Mouse (Mus musculus): ENCODE results near the gene Atf6. TPM values are rescaled to one million over a fixed set of nuclear protein-coding genes. Genes with fewer than 3 reads are reported as not detected.
A peak's percentile ranks its signal among the peaks of the same experiment; 100 is the strongest.

Gene Atf6
- polyA plus RNA-seq, 1 experiment from 2014 or later: 9.2 TPM

DNA sequence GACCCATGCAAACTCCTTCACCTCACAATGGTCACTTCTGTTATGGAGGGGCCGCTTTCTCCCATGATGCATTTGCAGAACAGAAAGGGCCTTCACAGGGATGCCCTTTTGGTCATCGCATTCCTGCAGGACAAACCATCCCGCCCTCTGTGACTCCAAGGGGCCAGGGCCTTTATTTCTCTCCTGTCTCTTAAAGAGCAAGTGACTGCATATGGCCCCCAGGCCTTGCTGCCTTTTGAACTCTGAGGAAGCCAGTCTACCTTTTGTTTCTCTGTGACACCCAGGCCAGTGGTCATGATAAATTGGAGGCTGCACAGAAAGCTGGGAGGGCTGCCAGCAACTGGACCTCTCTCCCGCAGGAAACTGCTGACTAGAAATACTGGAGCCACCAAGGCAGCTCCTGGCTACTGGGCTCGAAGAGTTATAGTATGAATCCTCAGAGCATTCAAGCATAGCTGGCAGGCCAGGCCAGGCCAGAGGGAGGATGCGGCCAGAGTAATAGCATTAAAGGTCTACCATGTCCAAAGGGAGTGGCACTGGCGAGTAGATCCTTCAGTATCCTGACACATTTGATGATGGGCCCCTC, 169.7 kb downstream of the Atf6 start:
- Histone ChIP-seq H3K9me3 (replicated peaks) (no peaks in the 10 kb centered on the region), H3K9ac (no peak overlapping the region), H3K27ac (no peak overlapping the region), H3K4me1 (peaks cover 17% of the 10 kb centered on the region), H3K4me2 (no peak overlapping the region), H3K36me3 (no peaks in the 10 kb centered on the region), H3K27me3 (no peaks in the 10 kb centered on the region), H3K4me3 (replicated peaks) (no peak overlapping the region)
- 47% methylated on average over 7 of the region's 7 CpGs for WGBS
- peak; percentile 64 for ATAC-seq (replicated peaks; ENCODE audit: low FRiP score)

DNA sequence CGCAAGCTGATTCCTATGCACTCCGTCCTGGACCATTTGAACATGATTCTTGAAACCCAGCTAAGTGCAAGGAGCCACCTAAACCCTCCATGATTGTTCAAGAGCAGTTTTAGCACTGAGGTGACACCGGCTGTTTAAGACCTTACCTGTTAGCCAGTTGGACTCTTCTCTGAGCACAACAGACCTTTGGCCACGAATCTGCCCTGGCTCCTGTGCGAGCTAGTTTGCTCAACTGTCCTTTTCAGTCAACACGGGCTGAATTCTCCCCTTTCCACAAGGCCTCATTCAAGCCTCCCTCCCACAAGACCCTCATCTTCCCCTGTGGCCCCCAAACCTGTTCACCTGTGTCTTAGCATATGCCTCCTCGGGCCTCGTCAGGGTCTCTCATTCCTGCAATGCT, 170.6 kb downstream of the Atf6 start:
- Histone ChIP-seq H3K4me1 (peaks cover 17% of the 10 kb centered on the region), H3K4me2 (no peak overlapping the region), H3K9me3 (replicated peaks) (no peaks in the 10 kb centered on the region), H3K27ac (no peak overlapping the region), H3K36me3 (no peaks in the 10 kb centered on the region), H3K27me3 (no peaks in the 10 kb centered on the region), H3K9ac (no peak overlapping the region), H3K4me3 (replicated peaks) (no peak overlapping the region)
- 96% methylated on average over 8 of the region's 8 CpGs for WGBS
- no peak for ATAC-seq (replicated peaks; ENCODE audit: low FRiP score)

DNA sequence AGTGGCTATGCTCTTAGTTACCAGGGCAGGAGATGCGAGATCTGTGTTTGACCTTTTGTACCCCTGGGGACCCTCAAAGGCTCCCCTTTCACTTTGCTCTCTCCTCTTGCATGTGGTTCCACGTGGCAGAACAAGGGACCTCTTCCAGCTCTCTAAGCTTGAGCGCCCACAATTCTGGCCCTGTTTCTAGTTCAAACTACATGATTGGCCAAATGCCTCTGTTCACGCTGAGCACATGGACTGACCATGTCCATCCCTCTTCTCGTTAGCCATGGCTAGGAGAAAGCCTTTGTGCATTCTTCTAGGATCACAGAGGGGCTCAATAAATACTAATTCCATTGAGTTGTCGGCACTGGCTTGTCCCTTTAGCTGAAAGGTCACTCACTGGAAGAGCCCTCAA, 172.2 kb downstream of the Atf6 start:
- no peak overlapping the region for H3K9ac ChIP-seq
- H3K9me3 ChIP-seq (replicated peaks): no peaks in the 10 kb centered on the region
- H3K4me2 ChIP-seq: no peak overlapping the region
- H3K4me1 ChIP-seq: peaks cover 17% of the 10 kb centered on the region
- ATAC-seq (replicated peaks; ENCODE audit: low FRiP score): no peak
- no peaks in the 10 kb centered on the region for H3K27me3 ChIP-seq
- no peaks in the 10 kb centered on the region for H3K36me3 ChIP-seq
- 59% methylated on average over 6 of the region's 6 CpGs for WGBS
- no peak overlapping the region for H3K27ac ChIP-seq
- H3K4me3 ChIP-seq (replicated peaks): no peak overlapping the region

DNA sequence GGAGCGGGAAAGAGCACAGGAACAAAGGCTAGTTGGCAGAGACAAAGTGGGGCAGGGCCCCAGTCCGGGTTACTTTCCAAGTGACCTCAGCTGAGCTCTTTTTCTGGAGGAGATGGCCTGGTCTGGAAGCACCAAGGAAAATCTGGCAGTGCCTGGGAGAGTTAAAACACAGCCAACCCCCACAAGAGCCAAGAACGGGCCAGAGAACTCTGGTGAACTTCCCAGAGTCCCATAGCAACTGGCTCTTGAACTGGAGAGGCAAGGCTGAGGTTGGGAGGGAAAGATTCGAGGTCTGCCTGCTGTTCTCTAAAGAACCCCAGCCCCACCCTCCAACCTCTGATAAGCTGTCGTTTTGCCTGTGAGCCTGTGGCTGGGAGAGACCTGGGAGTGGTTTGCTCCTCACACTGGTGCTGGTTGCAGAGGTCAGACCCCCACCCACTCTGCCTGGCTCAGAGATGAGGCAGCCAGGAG, 172.7 kb downstream of the Atf6 start:
- no peak overlapping the region for H3K27ac ChIP-seq
- WGBS: 53% methylated on average over 5 of the region's 5 CpGs
- no peak for ATAC-seq (replicated peaks; ENCODE audit: low FRiP score)
- no peak overlapping the region for H3K9ac ChIP-seq
- H3K4me1 ChIP-seq: peaks cover 17% of the 10 kb centered on the region
- no peaks in the 10 kb centered on the region for H3K36me3 ChIP-seq
- no peak overlapping the region for H3K4me3 ChIP-seq (replicated peaks)
- no peaks in the 10 kb centered on the region for H3K27me3 ChIP-seq
- H3K4me2 ChIP-seq: no peak overlapping the region
- H3K9me3 ChIP-seq (replicated peaks): no peaks in the 10 kb centered on the region

DNA sequence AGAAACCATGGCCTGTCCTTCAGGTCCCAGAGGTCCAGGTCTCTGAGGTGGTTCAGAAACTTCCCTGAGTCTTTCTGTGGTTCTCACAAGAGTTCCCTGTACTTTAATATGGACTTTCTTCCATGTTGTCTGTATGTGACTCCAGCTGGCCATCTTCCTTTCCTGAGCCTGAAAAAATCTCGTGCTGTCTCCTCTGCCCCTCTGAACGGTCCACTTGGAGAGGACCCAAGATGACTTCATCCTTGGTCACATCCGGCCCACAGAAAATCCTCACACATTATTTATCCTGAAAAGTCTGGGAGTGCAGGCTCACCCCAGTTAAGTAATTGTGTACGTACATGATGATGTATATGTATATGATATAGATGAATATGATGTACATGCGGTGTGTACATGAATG, 176.3 kb downstream of the Atf6 start:
- Histone ChIP-seq H3K36me3 (no peaks in the 10 kb centered on the region), H3K4me1 (peaks cover 7% of the 10 kb centered on the region), H3K27ac (no peak overlapping the region), H3K4me2 (no peak overlapping the region), H3K9ac (no peak overlapping the region), H3K9me3 (replicated peaks) (no peaks in the 10 kb centered on the region), H3K4me3 (replicated peaks) (no peak overlapping the region), H3K27me3 (no peaks in the 10 kb centered on the region)
- ATAC-seq (replicated peaks; ENCODE audit: low FRiP score): no peak
- 83% methylated on average over 5 of the region's 5 CpGs for WGBS

DNA sequence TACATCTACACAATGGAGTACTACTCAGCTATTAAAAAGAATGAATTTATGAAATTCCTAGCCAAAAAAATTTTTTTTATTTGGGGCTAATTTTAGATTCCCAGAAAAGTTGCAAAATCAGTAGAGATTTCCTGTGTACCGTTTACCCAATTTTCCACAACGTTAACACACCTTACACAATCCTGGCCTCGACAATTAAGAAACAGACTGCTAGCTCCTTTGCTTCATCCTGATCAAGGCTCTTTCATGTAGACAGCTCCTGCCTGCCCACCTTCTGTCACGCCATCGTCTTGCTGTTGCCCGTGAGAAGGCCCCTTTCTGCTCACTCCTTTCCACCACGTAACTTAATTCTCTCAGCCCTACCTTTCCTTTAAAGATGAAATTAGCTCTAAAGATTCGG, 177.8 kb downstream of the Atf6 start:
- Histone ChIP-seq H3K36me3 (no peaks in the 10 kb centered on the region), H3K27me3 (no peaks in the 10 kb centered on the region), H3K9ac (no peak overlapping the region), H3K9me3 (replicated peaks) (no peaks in the 10 kb centered on the region), H3K4me3 (replicated peaks) (no peak overlapping the region), H3K27ac (no peak overlapping the region), H3K4me1 (peaks cover under 1% of the 10 kb centered on the region; the same call in 1 of the 2 replicates), H3K4me2 (no peak overlapping the region)
- WGBS: 95% methylated on average over 8 of the region's 8 CpGs
- ATAC-seq (replicated peaks; ENCODE audit: low FRiP score): no peak

DNA sequence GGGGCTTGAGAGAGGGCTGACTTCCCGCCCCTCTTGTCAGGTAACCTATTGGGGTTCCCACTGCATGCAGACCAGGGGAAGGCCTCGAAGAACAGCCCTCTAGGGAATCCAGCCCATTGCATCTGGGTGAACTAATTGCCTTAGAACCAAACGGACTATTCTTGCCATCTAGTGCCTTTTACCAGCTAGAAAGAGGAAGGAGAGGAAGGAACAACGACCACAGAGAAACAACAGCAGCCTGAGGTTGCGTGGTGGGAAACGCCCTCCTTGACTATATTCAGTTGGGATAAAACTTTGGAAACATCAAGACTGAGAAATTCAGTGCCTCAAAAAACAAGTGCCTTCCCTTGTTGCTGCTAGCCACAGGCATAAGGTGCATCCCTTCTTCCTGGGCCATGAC, 183.7 kb downstream of the Atf6 start:
- Histone ChIP-seq H3K4me1 (no peaks in the 10 kb centered on the region), H3K4me3 (replicated peaks) (no peak overlapping the region), H3K9ac (no peak overlapping the region), H3K27me3 (no peaks in the 10 kb centered on the region), H3K4me2 (no peak overlapping the region), H3K9me3 (replicated peaks) (no peaks in the 10 kb centered on the region), H3K36me3 (no peaks in the 10 kb centered on the region), H3K27ac (no peak overlapping the region)
- 72% methylated on average over 6 of the region's 6 CpGs for WGBS
- no peak for ATAC-seq (replicated peaks; ENCODE audit: low FRiP score)

DNA sequence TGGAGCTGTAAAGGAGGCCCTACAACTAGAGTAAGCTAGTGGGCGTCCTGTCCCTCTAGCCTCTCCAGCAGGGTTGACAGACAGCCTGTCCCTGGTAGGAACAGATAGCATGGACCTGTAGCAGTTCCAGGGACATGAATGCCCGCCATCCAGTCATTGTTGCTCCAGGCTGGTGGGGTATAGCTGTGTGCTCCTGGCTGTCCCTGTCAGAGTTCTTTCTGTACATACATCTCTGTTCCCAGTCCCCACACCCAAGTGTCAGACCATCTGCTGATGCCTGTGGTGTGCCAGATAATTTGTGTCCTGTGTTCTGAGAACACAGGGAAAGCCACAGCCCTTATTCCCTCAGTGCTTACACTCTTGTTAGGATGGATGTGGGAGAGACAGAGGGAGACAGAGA, 187.9 kb downstream of the Atf6 start:
- no peaks in the 10 kb centered on the region for H3K4me1 ChIP-seq
- no peak overlapping the region for H3K9ac ChIP-seq
- H3K27ac ChIP-seq: no peak overlapping the region
- no peaks in the 10 kb centered on the region for H3K36me3 ChIP-seq
- no peak overlapping the region for H3K4me2 ChIP-seq
- H3K4me3 ChIP-seq (replicated peaks): no peak overlapping the region
- WGBS: 71% methylated on average over 2 of the region's 2 CpGs
- no peaks in the 10 kb centered on the region for H3K9me3 ChIP-seq (replicated peaks)
- no peak for ATAC-seq (replicated peaks; ENCODE audit: low FRiP score)
- no peaks in the 10 kb centered on the region for H3K27me3 ChIP-seq

DNA sequence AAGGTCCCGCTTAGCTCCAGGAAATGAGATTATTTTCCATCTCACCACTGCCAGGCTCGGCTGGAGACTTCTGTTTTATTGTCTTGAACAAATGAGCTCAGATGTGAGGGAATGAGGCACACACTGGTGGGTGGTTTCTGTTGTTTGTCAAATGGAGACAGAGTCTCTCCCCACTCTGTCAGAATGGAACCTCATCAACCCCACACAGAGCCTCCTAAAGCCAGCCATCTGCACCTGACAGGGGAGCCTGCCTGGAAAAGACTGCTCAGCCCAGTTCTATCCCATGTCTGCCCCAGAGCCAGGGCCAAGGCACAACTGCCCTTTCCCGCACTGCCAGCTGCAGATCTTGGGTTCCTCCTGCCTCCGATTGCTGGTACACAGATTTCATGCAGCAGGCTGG, 188.7 kb downstream of the Atf6 start:
- H3K4me1 ChIP-seq: no peaks in the 10 kb centered on the region
- H3K4me2 ChIP-seq: no peak overlapping the region
- H3K4me3 ChIP-seq (replicated peaks): no peak overlapping the region
- H3K36me3 ChIP-seq: no peaks in the 10 kb centered on the region
- H3K9ac ChIP-seq: no peak overlapping the region
- no peak overlapping the region for H3K27ac ChIP-seq
- no peaks in the 10 kb centered on the region for H3K9me3 ChIP-seq (replicated peaks)
- ATAC-seq (replicated peaks; ENCODE audit: low FRiP score): no peak
- no peaks in the 10 kb centered on the region for H3K27me3 ChIP-seq
- WGBS: 64% methylated on average over 4 of the region's 4 CpGs

DNA sequence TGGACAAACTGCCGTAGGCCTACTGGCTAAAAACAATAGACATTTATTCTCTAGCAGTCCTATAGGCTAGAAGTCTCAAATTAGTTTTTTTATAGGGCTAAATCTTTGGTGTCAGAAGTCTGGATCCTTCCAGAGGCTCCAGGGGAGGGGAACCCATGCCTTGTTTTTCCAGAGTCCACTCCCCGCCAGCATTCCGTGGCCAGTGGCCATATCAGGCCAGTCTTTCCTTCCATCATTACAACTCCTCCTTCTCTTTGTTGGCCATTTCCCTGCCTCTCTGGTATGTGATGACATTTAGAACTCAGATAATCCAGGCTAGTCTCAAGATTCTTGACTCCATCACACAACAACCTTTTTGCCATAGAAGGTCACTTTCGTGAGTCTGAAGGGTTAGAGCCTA, 189.9 kb downstream of the Atf6 start:
- no peak overlapping the region for H3K27ac ChIP-seq
- no peaks in the 10 kb centered on the region for H3K9me3 ChIP-seq (replicated peaks)
- H3K36me3 ChIP-seq: no peaks in the 10 kb centered on the region
- H3K4me3 ChIP-seq (replicated peaks): no peak overlapping the region
- H3K4me2 ChIP-seq: no peak overlapping the region
- no peak for ATAC-seq (replicated peaks; ENCODE audit: low FRiP score)
- H3K4me1 ChIP-seq: no peaks in the 10 kb centered on the region
- H3K9ac ChIP-seq: no peak overlapping the region
- 89% methylated on average over 4 of the region's 4 CpGs for WGBS
- H3K27me3 ChIP-seq: no peaks in the 10 kb centered on the region

DNA sequence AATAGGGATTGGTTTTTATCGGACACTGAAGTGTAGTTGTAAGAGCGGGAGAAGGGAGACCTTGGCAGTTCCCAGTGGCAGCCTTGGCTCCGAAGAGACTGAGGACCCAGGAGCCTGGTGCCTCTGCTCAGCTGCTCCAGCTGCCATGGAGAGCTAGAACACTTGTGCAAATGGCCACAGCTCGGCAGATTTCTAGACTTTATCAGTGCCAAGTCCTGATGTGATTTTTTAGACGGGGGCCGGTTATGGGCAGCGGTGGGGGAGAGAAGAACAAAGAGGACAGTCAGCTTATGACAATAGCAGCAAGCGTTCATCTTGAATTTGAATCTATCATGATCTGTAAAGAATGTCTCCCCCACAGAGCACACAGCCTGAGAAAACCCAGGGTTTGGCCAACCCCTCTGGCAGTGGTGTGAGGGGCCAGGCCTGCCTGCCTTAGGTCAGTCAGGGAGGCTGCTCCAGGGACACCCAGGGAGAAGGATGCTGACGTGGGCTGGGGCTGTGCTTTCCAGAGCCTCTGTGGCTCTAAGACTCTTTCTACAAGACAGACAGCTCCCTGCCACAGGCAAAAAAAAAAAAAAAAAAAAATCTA, 193.3 kb downstream of the Atf6 start:
- ATAC-seq (replicated peaks; ENCODE audit: low FRiP score): no peak

DNA sequence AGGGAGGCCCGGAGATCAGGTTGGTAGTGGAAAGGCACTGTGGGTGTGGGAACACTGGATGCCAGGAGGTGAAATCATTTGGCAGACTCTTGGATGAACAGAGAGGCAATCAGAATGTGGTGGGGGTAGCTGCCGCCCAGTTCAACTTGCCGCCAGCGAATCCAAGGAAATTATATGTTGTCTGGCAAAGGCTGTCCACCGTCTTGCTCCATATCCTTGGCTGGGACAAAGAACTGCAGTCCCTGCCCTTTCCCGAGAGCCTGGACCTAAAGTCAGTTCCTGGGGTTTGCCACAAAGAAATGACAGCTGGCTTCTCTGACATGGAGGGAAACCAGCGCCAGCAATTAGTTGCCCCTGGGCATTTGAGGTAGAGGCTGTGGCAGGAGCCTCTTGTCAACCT, 202.4 kb downstream of the Atf6 start:
- Histone ChIP-seq H3K4me3 (replicated peaks) (no peak overlapping the region), H3K27me3 (no peaks in the 10 kb centered on the region), H3K4me2 (no peak overlapping the region), H3K9ac (no peak overlapping the region), H3K36me3 (0 out of 2 replicates have a peak, but pooled peaks cover 3% of the 10 kb centered on the region), H3K27ac (no peak overlapping the region), H3K9me3 (replicated peaks) (no peaks in the 10 kb centered on the region), H3K4me1 (no peaks in the 10 kb centered on the region)
- WGBS: 84% methylated on average over 7 of the region's 7 CpGs
- no peak for ATAC-seq (replicated peaks; ENCODE audit: low FRiP score)

More for the DNA sequence above, 193.3 kb downstream of the Atf6 start:
- no peaks in the 10 kb centered on the region for H3K36me3 ChIP-seq
- no peak overlapping the region for H3K27ac ChIP-seq
- H3K4me3 ChIP-seq (replicated peaks): no peak overlapping the region
- H3K4me2 ChIP-seq: no peak overlapping the region
- no peak overlapping the region for H3K9ac ChIP-seq
- no peaks in the 10 kb centered on the region for H3K4me1 ChIP-seq
- 77% methylated on average over 9 of the region's 9 CpGs for WGBS
- no peaks in the 10 kb centered on the region for H3K9me3 ChIP-seq (replicated peaks)
- no peaks in the 10 kb centered on the region for H3K27me3 ChIP-seq

Data from kidney, embryonic 15.5 days (tissue).